Mouse (Mus musculus) neural tube, embryonic 14.5 days (tissue): ENCODE results near the gene P3h4. TPM values are rescaled to one million over a fixed set of nuclear protein-coding genes. Genes with fewer than 3 reads are reported as not detected.

Experiments
- ATAC-seq: fragments of 200-750 bp; cut with Nextera tagmentation; 2 replicates; pipeline ENCODE4 v1.8.0; 2017; ENCODE audit warnings: low read depth, mild to moderate bottlenecking, moderate TSS enrichment, moderate library complexity
- H3K27ac ChIP-seq: fragments of 300-500 bp; sonication (generic); 2 replicates; pipeline ENCODE4 v1.5.1; 2014; ENCODE audit warnings: low read depth, mild to moderate bottlenecking, control low read depth, low read length, moderate library complexity, mixed read lengths
- H3K27me3 ChIP-seq: fragments of 300-500 bp; sonication (generic); 2 replicates; pipeline ENCODE4 v1.6.1; 2014; ENCODE audit warnings: low read length; ENCODE audit not compliant: control insufficient read depth, insufficient read depth
- H3K36me3 ChIP-seq: fragments of 300-500 bp; sonication (generic); 2 replicates; pipeline ENCODE4 v1.6.1; 2014; ENCODE audit warnings: low read length, mixed read lengths; ENCODE audit not compliant: control insufficient read depth, insufficient read depth
- H3K4me1 ChIP-seq: fragments of 300-500 bp; sonication (generic); 2 replicates; pipeline ENCODE4 v1.6.1; 2014; ENCODE audit warnings: low read length; ENCODE audit not compliant: control insufficient read depth, insufficient read depth
- H3K4me2 ChIP-seq: fragments of 300-500 bp; sonication (generic); 2 replicates; pipeline ENCODE4 v1.6.1; 2014; ENCODE audit warnings: mild to moderate bottlenecking, low read depth, low read length, control low read depth
- H3K4me3 ChIP-seq: fragments of 300-500 bp; sonication (generic); 2 replicates; pipeline ENCODE4 v1.5.1; 2014; ENCODE audit warnings: low read depth, low read length, control low read depth, mixed read lengths
- H3K9ac ChIP-seq: fragments of 300-500 bp; sonication (generic); replicated peaks from 2 replicates; pipeline ENCODE4 v1.6.1; 2014; ENCODE audit warnings: low read depth, mild to moderate bottlenecking, control low read depth, low read length, mixed read lengths
- H3K9me3 ChIP-seq: fragments of 300-500 bp; sonication (generic); 2 replicates; pipeline ENCODE4 v1.6.1; 2016; ENCODE audit warnings: low read length; ENCODE audit not compliant: control insufficient read depth
- WGBS: fragments of 180-500 bp; shearing (Covaris S2); extraction: QIAGEN DNeasy Blood & Tissue Kit; methylation state at CpG from one replicate; pipeline ENCODE4 v1.1.7; 2014; 5-methylcytosine and 5-hydroxymethylcytosine counted together
- polyA plus RNA-seq: library from polyadenylated mRNA; unstranded; fragments of >200 nt; fragmentation: Nextera tagmentation; extraction: Ambion mirVana; gene quantifications from 2 replicates; pipeline ENCODE4 v1.2.1, GENCODE M21; 2014

Gene P3h4
- polyA plus RNA-seq: 18.9 and 21.1 TPM in 2 replicates

- Histone ChIP-seq H3K9ac (peak within 1 kb of the TSS; percentile 68), H3K4me1 (no peaks in the 10 kb centered on the region; the same call in 1 of the 2 replicates), H3K27me3 (peaks cover 8% of the 10 kb centered on the region; the same call in 1 of the 2 replicates), H3K4me3 (peak within 1 kb of the TSS; percentile 60), H3K27ac (peak within 1 kb of the TSS; percentile 48), H3K36me3 (no peaks in the 10 kb centered on the region), H3K4me2 (peak within 1 kb of the TSS; percentile 61), H3K9me3 (no peaks in the 10 kb centered on the region)
- 2% methylated on average over 71 of the region's 93 CpGs for WGBS
- ATAC-seq: peak; percentile 91
Observed at GRCm38 (mm10) chr11:100414021-100414913, at the start of gene P3h4. P3h4 (minus strand) TSS chr11:100414836.

GRCm38 (mm10) chr11:100462699-100463098, 48.1 kb upstream of the P3h4 start:
- Histone ChIP-seq H3K36me3 (peaks cover 18% of the 10 kb centered on the region), H3K4me2 (no peak overlapping the region), H3K27ac (no peak overlapping the region), H3K9ac (no peak overlapping the region), H3K4me3 (no peak overlapping the region), H3K9me3 (no peaks in the 10 kb centered on the region), H3K27me3 (no peaks in the 10 kb centered on the region), H3K4me1 (no peaks in the 10 kb centered on the region)
- no peak for ATAC-seq
- 95% methylated on average over 10 of the region's 10 CpGs for WGBS

GRCm38 (mm10) chr11:100457711-100458110, 43.1 kb upstream of the P3h4 start:
- Histone ChIP-seq H3K9ac (no peak overlapping the region), H3K4me1 (no peaks in the 10 kb centered on the region), H3K4me3 (no peak overlapping the region), H3K9me3 (no peaks in the 10 kb centered on the region), H3K27ac (no peak overlapping the region), H3K36me3 (peaks cover 7% of the 10 kb centered on the region; the same call in 1 of the 2 replicates), H3K27me3 (no peaks in the 10 kb centered on the region), H3K4me2 (no peak overlapping the region)
- ATAC-seq: no peak
- WGBS: 96% methylated on average over 5 of the region's 5 CpGs

GRCm38 (mm10) chr11:100457247-100457646, 42.6 kb upstream of the P3h4 start:
- 92% methylated on average over 4 of the region's 4 CpGs for WGBS
- Histone ChIP-seq H3K27me3 (no peaks in the 10 kb centered on the region), H3K9me3 (no peaks in the 10 kb centered on the region), H3K36me3 (peaks cover 6% of the 10 kb centered on the region; the same call in 1 of the 2 replicates), H3K9ac (no peak overlapping the region), H3K4me3 (no peak overlapping the region), H3K27ac (no peak overlapping the region), H3K4me1 (no peaks in the 10 kb centered on the region), H3K4me2 (no peak overlapping the region)
- ATAC-seq: no peak

- peaks cover 16% of the 10 kb centered on the region for H3K4me1 ChIP-seq
- H3K36me3 ChIP-seq: no peaks in the 10 kb centered on the region
- no peak for ATAC-seq
- WGBS: 82% methylated on average over 6 of the region's 6 CpGs
- no peak overlapping the region for H3K27ac ChIP-seq
- H3K27me3 ChIP-seq: no peaks in the 10 kb centered on the region
- H3K4me3 ChIP-seq: no peak overlapping the region
- H3K4me2 ChIP-seq: no peak overlapping the region
- H3K9me3 ChIP-seq: no peaks in the 10 kb centered on the region
- no peak overlapping the region for H3K9ac ChIP-seq
Observed at GRCm38 (mm10) chr11:100442625-100443024, 28.0 kb upstream of the P3h4 start.

- Histone ChIP-seq H3K9ac (peak within 1 kb of the TSS; percentile 95), H3K4me1 (peaks cover 16% of the 10 kb centered on the region), H3K27me3 (no peaks in the 10 kb centered on the region), H3K9me3 (no peaks in the 10 kb centered on the region), H3K4me3 (peak within 1 kb of the TSS; percentile 87), H3K36me3 (0 out of 2 replicates have a peak, but pooled peaks cover 2% of the 10 kb centered on the region), H3K4me2 (peak within 1 kb of the TSS; percentile 82), H3K27ac (peak within 1 kb of the TSS; percentile 72)
- 83% methylated on average over 8 of the region's 8 CpGs for WGBS
- ATAC-seq: no peak
Observed at GRCm38 (mm10) chr11:100441797-100442196, 27.2 kb upstream of the P3h4 start, which contains the start of the genes Nt5c3b and Klhl10. Nt5c3b (minus strand) TSS chr11:100441808. Klhl10 (plus strand) TSS chr11:100441917.

GRCm38 (mm10) chr11:100440691-100441522, 26.3 kb upstream of the P3h4 start:
- ATAC-seq: peak; percentile 98

GRCm38 (mm10) chr11:100437901-100438300, 23.3 kb upstream of the P3h4 start:
- Histone ChIP-seq H3K4me3 (no peak overlapping the region), H3K9ac (no peak overlapping the region), H3K27me3 (no peaks in the 10 kb centered on the region), H3K4me1 (peaks cover 16% of the 10 kb centered on the region), H3K36me3 (peaks cover 13% of the 10 kb centered on the region; the same call in 1 of the 2 replicates), H3K27ac (no peak overlapping the region), H3K9me3 (no peaks in the 10 kb centered on the region), H3K4me2 (no peak overlapping the region)
- no peak for ATAC-seq
- WGBS: 75% methylated on average over 1 of the region's 1 CpGs

More at GRCm38 (mm10) chr11:100440691-100441522, 26.3 kb upstream of the P3h4 start:
- Histone ChIP-seq H3K36me3 (0 out of 2 replicates have a peak, but pooled peaks cover 6% of the 10 kb centered on the region), H3K9me3 (no peaks in the 10 kb centered on the region), H3K4me1 (peaks cover 16% of the 10 kb centered on the region), H3K4me3 (peak overlapping the region; percentile 87), H3K4me2 (peak overlapping the region; percentile 82), H3K27ac (peak overlapping the region; percentile 72), H3K9ac (peak overlapping the region; percentile 95), H3K27me3 (no peaks in the 10 kb centered on the region)
- WGBS: 2% methylated on average over 51 of the region's 52 CpGs
